Mouse (Mus musculus) cerebellum, adult 9-10 months (tissue): Measurements from ENCODE around the gene Gabra5.
A peak's percentile ranks its signal among the peaks of the same experiment; 100 is the strongest.

ENCODE experiments used
- DNase-seq: peaks from one replicate; pipeline ENCODE4 v3.0.0; 2022

The Gabra5 gene

GRCm38 (mm10) chr7:57509681-57510141 lies at the start of gene Gabra5:
Gene Gabra5, minus strand, starts transcription at chr7:57510059.
- DNase-seq: no peak

- peak; percentile 10 for DNase-seq
Observed at GRCm38 (mm10) chr7:57538565-57538964, 28.7 kb upstream of the Gabra5 start.

GRCm38 (mm10) chr7:57532676-57533075 lies 22.8 kb upstream of the Gabra5 start:
- DNase-seq: no peak

GRCm38 (mm10) chr7:57529954-57530353 lies 20.1 kb upstream of the Gabra5 start:
- DNase-seq: no peak

GRCm38 (mm10) chr7:57529451-57529850 lies 19.6 kb upstream of the Gabra5 start:
- DNase-seq: no peak

GRCm38 (mm10) chr7:57512955-57513354 lies 3.1 kb upstream of the Gabra5 start:
- DNase-seq: peak; percentile 62

- DNase-seq: no peak
Observed at GRCm38 (mm10) chr7:57508860-57509632, 813 bp downstream of the Gabra5 start.

GRCm38 (mm10) chr7:57502809-57503208 lies 7.0 kb downstream of the Gabra5 start:
- DNase-seq: no peak

- no peak for DNase-seq
Observed at GRCm38 (mm10) chr7:57491795-57492194, 18.1 kb downstream of the Gabra5 start.

- DNase-seq: no peak
Observed at GRCm38 (mm10) chr7:57486907-57487306, 23.0 kb downstream of the Gabra5 start.

- peak; percentile 10 for DNase-seq
Observed at GRCm38 (mm10) chr7:57482896-57483295, 27.0 kb downstream of the Gabra5 start.

GRCm38 (mm10) chr7:57473811-57474525 lies 35.9 kb downstream of the Gabra5 start:
- DNase-seq: peak; percentile 36

- DNase-seq: no peak
Observed at GRCm38 (mm10) chr7:57471316-57471715, 38.5 kb downstream of the Gabra5 start.

- no peak for DNase-seq
Observed at GRCm38 (mm10) chr7:57460354-57460753, 49.5 kb downstream of the Gabra5 start.

GRCm38 (mm10) chr7:57448239-57448638 lies 61.6 kb downstream of the Gabra5 start:
- no peak for DNase-seq

GRCm38 (mm10) chr7:57422675-57423074 lies 87.2 kb downstream of the Gabra5 start:
- no peak for DNase-seq

GRCm38 (mm10) chr7:57421044-57421443 lies 88.8 kb downstream of the Gabra5 start:
- no peak for DNase-seq

GRCm38 (mm10) chr7:57419392-57419791 lies 90.5 kb downstream of the Gabra5 start, which contains the start of gene Gabrb3:
Gene Gabrb3, plus strand, starts transcription at chr7:57419692.
- DNase-seq: no peak

- no peak for DNase-seq
Observed at GRCm38 (mm10) chr7:57412896-57413295, 97.0 kb downstream of the Gabra5 start.

- no peak for DNase-seq
Observed at GRCm38 (mm10) chr7:57411163-57411562, 98.7 kb downstream of the Gabra5 start.

- DNase-seq: no peak
Observed at GRCm38 (mm10) chr7:57393551-57393950, 116.3 kb downstream of the Gabra5 start.

- DNase-seq: no peak
Observed at GRCm38 (mm10) chr7:57390046-57390445, 119.8 kb downstream of the Gabra5 start.

- no peak for DNase-seq
Observed at GRCm38 (mm10) chr7:57387341-57387654, 122.6 kb downstream of the Gabra5 start.
